Mouse (Mus musculus): ENCODE results near the gene Stpg3. TPM values are rescaled to one million over a fixed set of nuclear protein-coding genes. Genes with fewer than 3 reads are reported as not detected.
"Not testable (repeated sequence)": the region's sequence is repeated elsewhere in the genome, so short reads cannot be mapped to it uniquely, and the experiment has no call there.

Gene Stpg3
- total RNA-seq (2022): under 1 TPM in 2 of 4 experiments, not detected in 2; 0.27 to 0.29 TPM

GRCm38 (mm10) chr2:25214444-25214843 is at the start of gene Stpg3:
Gene Stpg3 (minus strand): TSS chr2:25214637.
- DNase-seq (ENCODE audit: low spot score in 2 of 2): no peak

- DNase-seq (ENCODE audit: low spot score in 2 of 2): no peak
Observed at GRCm38 (mm10) chr2:25263623-25264285, 49.3 kb upstream of the Stpg3 start.

- no peak for DNase-seq (ENCODE audit: low spot score in 2 of 2)
Observed at GRCm38 (mm10) chr2:25262795-25263622, 48.6 kb upstream of the Stpg3 start.

GRCm38 (mm10) chr2:25262291-25262767 is 47.9 kb upstream of the Stpg3 start, which contains the start of gene Tprn:
Gene Tprn (plus strand): TSS chr2:25262618.
- peak; percentile 94 to 97 for DNase-seq (ENCODE audit: low spot score in 2 of 2)

- peak in 1 of 2 experiments; percentile 47 for DNase-seq (ENCODE audit: low spot score in 2 of 2)
Observed at GRCm38 (mm10) chr2:25261870-25262269, 47.4 kb upstream of the Stpg3 start.

- DNase-seq (ENCODE audit: low spot score in 2 of 2): no peak
Observed at GRCm38 (mm10) chr2:25258887-25259286, 44.5 kb upstream of the Stpg3 start.

- not testable (repeated sequence) for DNase-seq (ENCODE audit: low spot score in 2 of 2)
Observed at GRCm38 (mm10) chr2:25257250-25257649, 42.8 kb upstream of the Stpg3 start.

- DNase-seq (ENCODE audit: low spot score in 2 of 2): not testable (repeated sequence)
Observed at GRCm38 (mm10) chr2:25256443-25257109, 42.1 kb upstream of the Stpg3 start.

- DNase-seq (ENCODE audit: low spot score in 2 of 2): peak in 1 of 2 experiments; percentile 78
Observed at GRCm38 (mm10) chr2:25255284-25255779, 40.9 kb upstream of the Stpg3 start, which contains the start of gene Tmem203. Gene Tmem203 (plus strand): TSS chr2:25255439.

GRCm38 (mm10) chr2:25252331-25252730 is 37.9 kb upstream of the Stpg3 start:
- no peak for DNase-seq (ENCODE audit: low spot score in 2 of 2)

GRCm38 (mm10) chr2:25246183-25247072 is 32.0 kb upstream of the Stpg3 start, which contains the start of gene AL732309.1:
Gene AL732309.1 (minus strand): TSS chr2:25246863.
- DNase-seq (ENCODE audit: low spot score in 2 of 2): no peak

- no peak for DNase-seq (ENCODE audit: low spot score in 2 of 2)
Observed at GRCm38 (mm10) chr2:25244144-25244543, 29.7 kb upstream of the Stpg3 start.

GRCm38 (mm10) chr2:25243342-25243741 is 28.9 kb upstream of the Stpg3 start:
- no peak for DNase-seq (ENCODE audit: low spot score in 2 of 2)

- DNase-seq (ENCODE audit: low spot score in 2 of 2): no peak
Observed at GRCm38 (mm10) chr2:25242101-25242506, 27.7 kb upstream of the Stpg3 start, which contains the start of the genes Rnf208 and Cysrt1. Gene Rnf208 (plus strand): TSS chr2:25242255. Gene Cysrt1 (minus strand): TSS chr2:25242452.

- DNase-seq (ENCODE audit: low spot score in 2 of 2): no peak
Observed at GRCm38 (mm10) chr2:25241438-25241775, 27.0 kb upstream of the Stpg3 start.

- DNase-seq (ENCODE audit: low spot score in 2 of 2): peak; percentile 60 to 64
Observed at GRCm38 (mm10) chr2:25240723-25241437, 26.4 kb upstream of the Stpg3 start.

GRCm38 (mm10) chr2:25240310-25240709 is 25.9 kb upstream of the Stpg3 start:
- no peak for DNase-seq (ENCODE audit: low spot score in 2 of 2)

GRCm38 (mm10) chr2:25239766-25240165 is 25.3 kb upstream of the Stpg3 start:
- no peak for DNase-seq (ENCODE audit: low spot score in 2 of 2)

GRCm38 (mm10) chr2:25238106-25238505 is 23.7 kb upstream of the Stpg3 start:
- no peak for DNase-seq (ENCODE audit: low spot score in 2 of 2)

GRCm38 (mm10) chr2:25237522-25237921 is 23.1 kb upstream of the Stpg3 start:
- DNase-seq (ENCODE audit: low spot score in 2 of 2): no peak

Measured in layer of hippocampus, adult 8-10 months (tissue).